Mouse (Mus musculus) left cerebral cortex, postnatal 14 days (tissue): ENCODE measurements around the gene Olfr744. TPM values are rescaled to one million over a fixed set of nuclear protein-coding genes. Genes with fewer than 3 reads are reported as not detected.
"Not testable (repeated sequence)": the region's sequence is repeated elsewhere in the genome, so short reads cannot be mapped to it uniquely, and the experiment has no call there.

ENCODE experiments used
- DNase-seq, 2 experiments: peaks; one replicate each; pipeline ENCODE4 v3.0.0; 2021 to 2022; ENCODE audit warnings: low spot score in 2 of 2, mixed read lengths in 1 of 2
- intact Hi-C: fragments of 180-260 bp; cut with DNase I; formaldehyde crosslinking; loops from one replicate; pipeline ENCODE4 v1.15.1; 2025
- long read RNA-seq, 2 experiments: library from polyadenylated mRNA; stranded (forward); transcript quantifications; one replicate each; pipeline ENCODE4 v2.0.0; 2021
- total RNA-seq, 2 experiments: library from RNA; stranded (reverse); gene quantifications; 2 replicates each; pipeline ENCODE4 v1.2.3; 2021

Olfr744 gene
- total RNA-seq = not detected
- long read RNA-seq, experiment 1 = 0 reads
- long read RNA-seq, experiment 2 = 0 reads

- intact Hi-C loops = no loop called here
- no peak for DNase-seq
Measured at GRCm38 (mm10) chr14:50614579-50614978, at the start of gene Olfr744. TSS of gene Olfr744 (plus strand) at chr14:50614879.

GRCm38 (mm10) chr14:50573056-50573455, 41.6 kb upstream of the Olfr744 start:
- intact Hi-C loops, DNase-seq: not testable (repeated sequence)

GRCm38 (mm10) chr14:50639088-50639487, 24.4 kb downstream of the Olfr744 start, which contains the start of gene Olfr745:
TSS of gene Olfr745 (plus strand) at chr14:50639388.
- no peak for DNase-seq
- intact Hi-C loops = no loop called here

GRCm38 (mm10) chr14:50646783-50647182, 32.1 kb downstream of the Olfr744 start, which contains the start of gene Olfr746:
TSS of gene Olfr746 (plus strand) at chr14:50647083.
- no peak for DNase-seq
- intact Hi-C loops = no loop called here

Other genes starting within 250 kb of the Olfr744 start
- gene Olfr736, start 233.7 kb upstream of the Olfr744 start, total RNA-seq = not detected
- gene Olfr738, start 207.3 kb upstream of the Olfr744 start, total RNA-seq = not detected
- not detected for gene Olfr739, start 196.3 kb upstream of the Olfr744 start, total RNA-seq
- gene Olfr740, start 169.3 kb upstream of the Olfr744 start, total RNA-seq = not detected
- gene Olfr741, start 142.1 kb upstream of the Olfr744 start, total RNA-seq = not detected
- not detected for gene Olfr742, start 111.3 kb upstream of the Olfr744 start, total RNA-seq
- not detected for gene Olfr743, start 93.0 kb upstream of the Olfr744 start, total RNA-seq
- gene Olfr745, start 24.5 kb downstream of the Olfr744 start, total RNA-seq = not detected
- not detected for gene Olfr746, start 32.2 kb downstream of the Olfr744 start, total RNA-seq
- gene Olfr747, start 78.3 kb downstream of the Olfr744 start, total RNA-seq = not detected
- gene Olfr748, start 92.5 kb downstream of the Olfr744 start, total RNA-seq = not detected
- not detected for gene Olfr749, start 130.2 kb downstream of the Olfr744 start, total RNA-seq
- gene Ttc5, start 170.6 kb downstream of the Olfr744 start, total RNA-seq = 10 to 100 TPM; 64.7 to 68.3 TPM
- gene Ccnb1ip1, start 192.9 kb downstream of the Olfr744 start, total RNA-seq = not detected
- gene Parp2, start 193.0 kb downstream of the Olfr744 start, total RNA-seq = 10 to 100 TPM; 25.5 to 29.8 TPM